Mouse (Mus musculus): ENCODE results near the gene Atp6v1e2. TPM values are rescaled to one million over a fixed set of nuclear protein-coding genes. Genes with fewer than 3 reads are reported as not detected.

Atp6v1e2 gene
- polyA plus RNA-seq, 1 experiment from 2014 or later, result not detected

GRCm38 (mm10) chr17:86937497-86938155 lies 10.1 kb downstream of the Atp6v1e2 start:
- H3K9ac ChIP-seq (ENCODE audit: low read depth, low read length), result no peak overlapping the region
- DNase-seq (ENCODE audit: low spot score) (peak; percentile 41), ATAC-seq (replicated peaks; ENCODE audit: low FRiP score) (peak; percentile 36; the same call in 1 of the 2 replicates)
- 11% methylated on average over 20 of the region's 20 CpGs for WGBS
- H3K36me3 ChIP-seq (ENCODE audit: control insufficient read depth, insufficient read depth, low read length), result no peaks in the 10 kb centered on the region
- H3K4me2 ChIP-seq, result peak overlapping the region; percentile 62
- H3K4me3 ChIP-seq (ENCODE audit: low read depth, low read length), result peak overlapping the region; percentile 39
- H3K9me3 ChIP-seq (ENCODE audit: control insufficient read depth, low read length), result no peaks in the 10 kb centered on the region
- H3K27ac ChIP-seq (ENCODE audit: low read depth, low read length), result no peak overlapping the region
- H3K4me1 ChIP-seq (replicated peaks; ENCODE audit: control insufficient read depth, insufficient read depth, low read length), result no peaks in the 10 kb centered on the region
- peaks cover 21% of the 10 kb centered on the region for H3K27me3 ChIP-seq (replicated peaks; ENCODE audit: control insufficient read depth, insufficient read depth, low read length)

- no peak overlapping the region for H3K27ac ChIP-seq (ENCODE audit: low read depth, low read length)
- no peak overlapping the region for H3K4me2 ChIP-seq
- H3K9ac ChIP-seq (ENCODE audit: low read depth, low read length), result no peak overlapping the region
- H3K27me3 ChIP-seq (replicated peaks; ENCODE audit: control insufficient read depth, insufficient read depth, low read length), result peaks cover 21% of the 10 kb centered on the region
- H3K9me3 ChIP-seq (ENCODE audit: control insufficient read depth, low read length), result no peaks in the 10 kb centered on the region
- no peaks in the 10 kb centered on the region for H3K4me1 ChIP-seq (replicated peaks; ENCODE audit: control insufficient read depth, insufficient read depth, low read length)
- 61% methylated on average over 2 of the region's 2 CpGs for WGBS
- H3K4me3 ChIP-seq (ENCODE audit: low read depth, low read length), result no peak overlapping the region
- H3K36me3 ChIP-seq (ENCODE audit: control insufficient read depth, insufficient read depth, low read length), result no peaks in the 10 kb centered on the region
- DNase-seq (ENCODE audit: low spot score) (no peak), ATAC-seq (replicated peaks; ENCODE audit: low FRiP score) (no peak)
These were observed 10.6 kb downstream of the Atp6v1e2 start for GRCm38 (mm10) chr17:86937064-86937463.

GRCm38 (mm10) chr17:86932896-86933295 lies 14.8 kb downstream of the Atp6v1e2 start:
- Histone ChIP-seq H3K4me1 (replicated peaks; ENCODE audit: control insufficient read depth, insufficient read depth, low read length) (no peaks in the 10 kb centered on the region), H3K36me3 (ENCODE audit: control insufficient read depth, insufficient read depth, low read length) (no peaks in the 10 kb centered on the region), H3K9me3 (ENCODE audit: control insufficient read depth, low read length) (no peaks in the 10 kb centered on the region), H3K4me3 (ENCODE audit: low read depth, low read length) (no peak overlapping the region), H3K27ac (ENCODE audit: low read depth, low read length) (no peak overlapping the region), H3K9ac (ENCODE audit: low read depth, low read length) (no peak overlapping the region), H3K4me2 (no peak overlapping the region), H3K27me3 (replicated peaks; ENCODE audit: control insufficient read depth, insufficient read depth, low read length) (peaks cover 14% of the 10 kb centered on the region)
- 45% methylated on average over 5 of the region's 5 CpGs for whole genome bisulfite sequencing
- DNase-seq (ENCODE audit: low spot score) (no peak), ATAC-seq (replicated peaks; ENCODE audit: low FRiP score) (no peak)

- Histone ChIP-seq H3K36me3 (ENCODE audit: control insufficient read depth, insufficient read depth, low read length) (no peaks in the 10 kb centered on the region), H3K9me3 (ENCODE audit: control insufficient read depth, low read length) (no peaks in the 10 kb centered on the region), H3K4me3 (ENCODE audit: low read depth, low read length) (no peak overlapping the region), H3K27me3 (replicated peaks; ENCODE audit: control insufficient read depth, insufficient read depth, low read length) (peaks cover 3% of the 10 kb centered on the region; the same call in 1 of the 2 replicates), H3K9ac (ENCODE audit: low read depth, low read length) (no peak overlapping the region), H3K4me1 (replicated peaks; ENCODE audit: control insufficient read depth, insufficient read depth, low read length) (no peaks in the 10 kb centered on the region), H3K4me2 (no peak overlapping the region), H3K27ac (ENCODE audit: low read depth, low read length) (no peak overlapping the region)
- ATAC-seq (replicated peaks; ENCODE audit: low FRiP score) (no peak), DNase-seq (ENCODE audit: low spot score) (no peak)
These were observed 17.7 kb downstream of the Atp6v1e2 start for GRCm38 (mm10) chr17:86929981-86930380.

GRCm38 (mm10) chr17:86929355-86929754 lies 18.3 kb downstream of the Atp6v1e2 start:
- WGBS, result 70% methylated on average over 6 of the region's 6 CpGs
- ATAC-seq (replicated peaks; ENCODE audit: low FRiP score) (no peak), DNase-seq (ENCODE audit: low spot score) (no peak)
- no peak overlapping the region for H3K9ac ChIP-seq (ENCODE audit: low read depth, low read length)
- no peaks in the 10 kb centered on the region for H3K9me3 ChIP-seq (ENCODE audit: control insufficient read depth, low read length)
- no peaks in the 10 kb centered on the region for H3K36me3 ChIP-seq (ENCODE audit: control insufficient read depth, insufficient read depth, low read length)
- H3K27me3 ChIP-seq (replicated peaks; ENCODE audit: control insufficient read depth, insufficient read depth, low read length), result peaks cover 3% of the 10 kb centered on the region; the same call in 1 of the 2 replicates
- no peak overlapping the region for H3K4me2 ChIP-seq
- no peaks in the 10 kb centered on the region for H3K4me1 ChIP-seq (replicated peaks; ENCODE audit: control insufficient read depth, insufficient read depth, low read length)
- no peak overlapping the region for H3K4me3 ChIP-seq (ENCODE audit: low read depth, low read length)
- no peak overlapping the region for H3K27ac ChIP-seq (ENCODE audit: low read depth, low read length)

DNA sequence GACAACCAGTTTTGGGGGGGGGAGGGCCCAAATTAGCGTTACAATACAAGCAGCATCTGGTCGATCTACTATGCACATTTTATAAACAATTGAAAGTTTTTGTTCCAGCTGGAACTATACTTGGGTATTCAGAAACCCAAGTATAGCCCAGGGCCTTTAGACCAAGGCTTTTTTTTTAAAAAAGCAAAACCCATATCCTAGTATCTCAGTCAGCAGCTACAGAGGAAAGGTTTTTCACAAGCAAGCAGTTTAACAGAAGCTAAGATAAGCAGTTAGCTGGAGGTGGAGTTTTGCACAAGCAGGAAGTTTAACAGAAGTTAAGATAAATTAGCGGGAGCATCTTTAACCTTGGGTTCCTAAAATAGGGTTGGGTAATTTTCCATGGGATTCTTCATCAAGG lies 20.9 kb downstream of the Atp6v1e2 start:
- Histone ChIP-seq H3K27ac (ENCODE audit: low read depth, low read length) (no peak overlapping the region), H3K9ac (ENCODE audit: low read depth, low read length) (no peak overlapping the region), H3K4me2 (no peak overlapping the region), H3K4me1 (replicated peaks; ENCODE audit: control insufficient read depth, insufficient read depth, low read length) (no peaks in the 10 kb centered on the region), H3K36me3 (ENCODE audit: control insufficient read depth, insufficient read depth, low read length) (no peaks in the 10 kb centered on the region), H3K9me3 (ENCODE audit: control insufficient read depth, low read length) (no peaks in the 10 kb centered on the region), H3K27me3 (replicated peaks; ENCODE audit: control insufficient read depth, insufficient read depth, low read length) (no peaks in the 10 kb centered on the region), H3K4me3 (ENCODE audit: low read depth, low read length) (no peak overlapping the region)
- DNase-seq (ENCODE audit: low spot score) (no peak), ATAC-seq (replicated peaks; ENCODE audit: low FRiP score) (no peak)
- whole genome bisulfite sequencing, result 73% methylated on average over 3 of the region's 3 CpGs

- no peaks in the 10 kb centered on the region for H3K36me3 ChIP-seq (ENCODE audit: control insufficient read depth, insufficient read depth, low read length)
- no peaks in the 10 kb centered on the region for H3K27me3 ChIP-seq (replicated peaks; ENCODE audit: control insufficient read depth, insufficient read depth, low read length)
- H3K4me3 ChIP-seq (ENCODE audit: low read depth, low read length), result no peak overlapping the region
- DNase-seq (ENCODE audit: low spot score), result no peak
- no peak for ATAC-seq (replicated peaks; ENCODE audit: low FRiP score)
- 79% methylated on average over 3 of the region's 3 CpGs for WGBS
- H3K4me2 ChIP-seq, result no peak overlapping the region
- H3K9me3 ChIP-seq (ENCODE audit: control insufficient read depth, low read length), result no peaks in the 10 kb centered on the region
- no peak overlapping the region for H3K9ac ChIP-seq (ENCODE audit: low read depth, low read length)
- H3K27ac ChIP-seq (ENCODE audit: low read depth, low read length), result no peak overlapping the region
- no peaks in the 10 kb centered on the region for H3K4me1 ChIP-seq (replicated peaks; ENCODE audit: control insufficient read depth, insufficient read depth, low read length)
These were observed 23.0 kb downstream of the Atp6v1e2 start for GRCm38 (mm10) chr17:86924679-86925078.

GRCm38 (mm10) chr17:86919729-86920128 lies 28.0 kb downstream of the Atp6v1e2 start:
- H3K4me2 ChIP-seq, result no peak overlapping the region
- H3K27ac ChIP-seq (ENCODE audit: low read depth, low read length), result no peak overlapping the region
- DNase-seq (ENCODE audit: low spot score) (no peak), ATAC-seq (replicated peaks; ENCODE audit: low FRiP score) (no peak)
- no peaks in the 10 kb centered on the region for H3K9me3 ChIP-seq (ENCODE audit: control insufficient read depth, low read length)
- no peaks in the 10 kb centered on the region for H3K36me3 ChIP-seq (ENCODE audit: control insufficient read depth, insufficient read depth, low read length)
- H3K4me1 ChIP-seq (replicated peaks; ENCODE audit: control insufficient read depth, insufficient read depth, low read length), result no peaks in the 10 kb centered on the region
- WGBS, result 75% methylated on average over 11 of the region's 11 CpGs
- no peak overlapping the region for H3K4me3 ChIP-seq (ENCODE audit: low read depth, low read length)
- H3K27me3 ChIP-seq (replicated peaks; ENCODE audit: control insufficient read depth, insufficient read depth, low read length), result no peaks in the 10 kb centered on the region
- no peak overlapping the region for H3K9ac ChIP-seq (ENCODE audit: low read depth, low read length)

DNA sequence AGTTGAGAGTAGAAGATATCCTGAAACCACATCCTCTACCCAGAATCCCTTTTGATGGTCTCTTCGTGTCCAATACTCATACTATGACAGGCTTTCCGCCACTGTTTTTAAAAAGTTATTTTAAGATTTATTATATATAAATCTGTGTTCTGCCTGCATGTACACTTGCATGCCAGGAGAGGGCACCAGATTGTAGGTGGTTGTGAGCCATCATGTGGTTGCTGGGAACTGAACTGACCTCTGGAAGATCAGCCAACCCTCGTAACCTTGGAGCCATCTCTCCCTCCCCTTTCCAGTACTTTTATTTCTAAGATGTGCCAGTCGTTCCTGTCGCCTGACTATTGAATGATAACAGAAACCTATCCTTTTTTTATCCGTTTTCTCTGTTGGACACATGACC lies 28.9 kb downstream of the Atp6v1e2 start:
- no peak for ATAC-seq (replicated peaks; ENCODE audit: low FRiP score)
- WGBS, result 55% methylated on average over 6 of the region's 6 CpGs
- no peak for DNase-seq (ENCODE audit: low spot score)
- no peaks in the 10 kb centered on the region for H3K27me3 ChIP-seq (replicated peaks; ENCODE audit: control insufficient read depth, insufficient read depth, low read length)
- no peaks in the 10 kb centered on the region for H3K4me1 ChIP-seq (replicated peaks; ENCODE audit: control insufficient read depth, insufficient read depth, low read length)
- H3K9ac ChIP-seq (ENCODE audit: low read depth, low read length), result no peak overlapping the region
- no peaks in the 10 kb centered on the region for H3K9me3 ChIP-seq (ENCODE audit: control insufficient read depth, low read length)
- H3K36me3 ChIP-seq (ENCODE audit: control insufficient read depth, insufficient read depth, low read length), result no peaks in the 10 kb centered on the region
- no peak overlapping the region for H3K4me2 ChIP-seq
- no peak overlapping the region for H3K27ac ChIP-seq (ENCODE audit: low read depth, low read length)
- no peak overlapping the region for H3K4me3 ChIP-seq (ENCODE audit: low read depth, low read length)

Measured in liver, embryonic 11.5 days (tissue).